Mouse (Mus musculus): ENCODE data around the gene Slc6a6.

Gene Slc6a6

DNA sequence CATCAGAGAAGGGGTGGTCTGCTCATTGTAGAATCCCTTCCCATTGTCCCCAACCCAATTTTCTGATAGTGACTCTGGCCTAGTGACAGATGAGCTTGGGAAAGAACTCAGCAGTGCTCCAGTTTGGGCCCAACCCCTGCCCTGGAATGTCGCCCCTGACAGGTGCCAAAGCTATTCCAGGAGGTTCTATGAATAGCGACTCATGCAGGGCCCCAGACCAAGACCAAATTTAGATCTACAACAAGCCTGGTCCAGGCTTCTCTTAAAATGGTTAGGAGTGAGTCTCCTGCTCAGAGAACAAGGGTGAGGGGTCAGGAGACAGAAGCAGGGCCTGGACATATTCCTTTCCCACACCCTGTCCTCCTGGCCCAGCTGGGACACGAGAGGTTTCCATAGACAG, 101.2 kb downstream of the Slc6a6 start:
- DNase-seq (ENCODE audit: low spot score): no peak

- DNase-seq (ENCODE audit: low spot score): no peak
Measured at GRCm38 (mm10) chr6:91788311-91788798, 104.5 kb downstream of the Slc6a6 start.

DNA sequence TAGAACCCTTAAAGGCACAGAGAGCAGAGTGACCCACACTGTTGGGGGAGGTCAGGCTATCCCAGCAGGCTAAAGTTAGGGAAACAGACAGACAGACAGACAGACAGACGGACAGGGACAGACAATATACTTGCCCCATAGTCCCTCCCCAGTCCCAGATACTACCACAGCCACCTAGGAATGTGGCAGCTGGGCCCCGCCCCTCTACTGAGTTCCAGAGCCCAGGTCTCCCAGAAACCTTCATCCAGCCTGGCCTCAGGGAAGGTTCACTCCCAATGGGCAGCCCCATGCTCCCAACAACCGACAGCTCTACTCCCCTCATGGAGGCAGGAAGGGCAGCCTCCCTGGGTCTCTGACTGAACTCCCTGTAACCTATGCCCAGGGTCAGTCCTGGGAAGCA, 111.8 kb downstream of the Slc6a6 start:
- no peak for DNase-seq (ENCODE audit: low spot score)

GRCm38 (mm10) chr6:91796064-91796463, 112.2 kb downstream of the Slc6a6 start:
- DNase-seq (ENCODE audit: low spot score): peak; percentile 54

- DNase-seq (ENCODE audit: low spot score): no peak
Measured at GRCm38 (mm10) chr6:91796736-91797135, 112.9 kb downstream of the Slc6a6 start.

- DNase-seq (ENCODE audit: low spot score): no peak
Measured at GRCm38 (mm10) chr6:91798496-91798895, 114.6 kb downstream of the Slc6a6 start.

- DNase-seq (ENCODE audit: low spot score): no peak
Measured at GRCm38 (mm10) chr6:91804177-91804576, 120.3 kb downstream of the Slc6a6 start.

DNA sequence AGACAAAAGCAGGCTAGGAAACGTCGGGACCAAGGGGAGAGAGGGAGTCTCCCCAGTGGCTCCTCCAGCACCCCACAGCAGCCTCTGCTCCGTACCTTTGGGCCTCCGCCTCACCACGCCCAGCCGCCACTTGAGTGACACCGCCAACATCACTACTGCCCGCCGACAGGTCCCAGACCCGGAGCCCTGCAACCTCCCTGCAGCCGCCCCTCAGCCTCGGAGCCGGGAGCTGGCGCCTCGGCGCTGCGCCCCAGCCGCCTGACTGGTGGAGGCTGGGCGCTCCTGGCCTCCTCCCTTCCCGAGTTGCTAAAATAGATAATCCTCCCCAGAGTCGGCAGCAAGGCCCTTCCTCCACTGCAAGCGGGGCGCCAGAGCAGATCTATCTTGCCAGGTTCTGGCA, 123.3 kb downstream of the Slc6a6 start:
- DNase-seq (ENCODE audit: low spot score): no peak

DNA sequence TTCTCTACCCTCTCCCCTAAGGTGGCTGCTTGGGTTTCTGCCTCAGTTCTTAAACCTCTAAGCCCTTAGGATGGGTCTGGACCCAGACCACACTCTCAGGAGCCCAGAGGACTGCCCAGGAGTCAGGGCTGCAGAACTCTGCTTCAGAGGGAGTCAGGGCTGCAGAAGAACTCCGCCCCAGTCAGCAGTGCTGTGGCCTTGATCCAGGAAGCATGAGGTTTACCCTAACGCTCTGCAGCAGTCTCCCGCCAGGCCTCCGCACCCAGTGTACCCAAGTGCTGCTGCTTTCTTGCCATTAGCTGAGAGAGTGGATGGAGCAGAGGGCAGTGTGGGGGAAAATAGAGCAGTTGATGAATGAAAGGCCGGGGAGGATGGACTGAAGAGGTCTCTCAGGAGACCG, 124.2 kb downstream of the Slc6a6 start:
- no peak for DNase-seq (ENCODE audit: low spot score)

All from yolk sac, embryonic 10.5 days (tissue).